ENCODE assay signal across 37 mouse cellular contexts in the genomic region with DNA sequence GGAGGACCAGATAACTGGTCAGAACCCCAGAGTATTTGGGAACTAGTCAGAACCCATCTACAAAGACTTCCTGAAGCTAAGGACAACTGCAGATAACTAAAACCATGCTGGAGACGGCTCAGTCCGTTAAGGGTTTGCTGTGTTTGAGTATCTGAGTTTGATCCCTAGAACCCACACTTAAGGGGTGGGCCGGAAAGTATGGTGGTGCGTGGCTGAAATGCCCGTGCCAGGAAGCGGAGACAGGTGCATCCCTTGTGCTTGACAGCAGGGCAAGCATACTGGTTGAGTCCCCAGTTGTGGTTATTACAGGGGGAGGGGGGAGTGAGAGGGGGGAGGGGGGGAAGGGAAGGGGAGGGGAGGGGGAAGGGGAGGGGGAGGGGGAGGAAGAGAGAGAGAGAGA. TPM values are rescaled to one million over a fixed set of nuclear protein-coding genes. Genes with fewer than 3 reads are reported as not detected.
A peak's percentile ranks its signal among the peaks of the same experiment; 100 is the strongest.
DNase-seq lines count a peak whose midpoint lies in the region; ATAC-seq lines count a peak whose summit lies in the region.
"Had no signal": no experiment of that assay in that cellular context is flagged by ENCODE, and none has a peak within 500 bp of the region (broad histone marks: within the 10 kb centered on the region; RNA-seq: fewer than 3 reads in every experiment).

No protein-coding gene starts in this region.

- H3K27me3 ChIP-seq in splenic B cell, adult 2 months (ENCODE audit: control insufficient read depth, insufficient read depth, low read length, poor library complexity, severe bottlenecking): no peaks in the 10 kb centered on the region
- H3K27me3 ChIP-seq: Patski had no signal

- ATAC-seq in common myeloid progenitor, adult 5-6 weeks (replicated peaks; ENCODE audit: low read depth, poor library complexity, severe bottlenecking): peak; percentile 58
- ATAC-seq: intestine, embryonic 16.5 days; lung, postnatal 0 days; midbrain, embryonic 13.5 days; Patski had no signal

- H3K36me3 ChIP-seq in splenic B cell, adult 2 months (ENCODE audit: control insufficient read depth, insufficient read depth, low read length, poor library complexity, severe bottlenecking): no peaks in the 10 kb centered on the region
- H3K36me3 ChIP-seq: embryonic facial prominence, embryonic 13.5 days; forebrain, embryonic 10.5 days; heart, embryonic 13.5 days; hindbrain, embryonic 12.5 days; limb, embryonic 10.5 days; limb, embryonic 15.5 days; liver, embryonic 13.5 days; midbrain, embryonic 13.5 days; neural tube, embryonic 15.5 days had no signal

- DNase-seq in 416B (ENCODE audit: low read depth): peak; percentile 85
- peak; percentile 8 for DNase-seq in splenic B cell, adult 2 months (ENCODE audit: low read depth, low spot score)
- peak; percentile 67 for DNase-seq in thymus, postnatal 14 days
- DNase-seq in adrenal gland, adult (ENCODE audit: inconsistent age in 2 of 2, low spot score in 1 of 2): no peak
- DNase-seq in spleen, adult 18-20 months: no peak
- no peak for DNase-seq in yolk sac, embryonic 10.5 days (ENCODE audit: low spot score)
- DNase-seq: adrenal gland, postnatal 14 days; cerebellum, adult 11 months; cerebellum, adult 9-10 months; cerebellum, postnatal 36 days; embryo, embryonic 11 days; gastrocnemius, postnatal 36 days; heart, postnatal 14 days; kidney, adult 8-10 months; kidney, postnatal 4 days; layer of hippocampus, adult 9-11 months; liver, embryonic 13.5 days; lung, adult 18-20 months; lung, postnatal 4 days; retina, postnatal 1 day; right cerebral cortex, postnatal 14 days had no signal

RNA-seq across cellular contexts. Expression of gene Sstr2, which starts 4.7 kb away (rescaled TPM):
- total RNA-seq in common myeloid progenitor, adult 5-6 weeks (2017): 3.2 and 5.6 TPM in 2 replicates
- total RNA-seq: gastrocnemius, adult 18-20 months; gastrocnemius, postnatal 36 days; heart, adult 8-10 months; heart, postnatal 14 days; megakaryocyte-erythroid progenitor cell, adult 5-6 weeks; monocyte, adult 5-6 weeks had no signal

RNA-seq across cellular contexts. Expression of gene Cog1, which starts 34.5 kb away (rescaled TPM):
- 17.2 and 19.2 TPM in 2 replicates for total RNA-seq in common myeloid progenitor, adult 5-6 weeks (2017)

RNA-seq across cellular contexts. Expression of gene Slc39a11, which starts 35.4 kb away (rescaled TPM):
- 19.0 and 25.3 TPM in 2 replicates for total RNA-seq in common myeloid progenitor, adult 5-6 weeks (2017)

Comparison
In these comparisons a context has a peak if more than half of its experiments do, and no peak if none do; other contexts are left out.
1. DNase-seq: peak in 416B (single experiment), splenic B cell, adult 2 months (single experiment) and thymus, postnatal 14 days (single experiment); none in adrenal gland, adult (0 of 2), spleen, adult 18-20 months (0 of 2) and yolk sac, embryonic 10.5 days (single experiment).